Mouse (Mus musculus) layer of hippocampus, postnatal 10 days (tissue): ENCODE data around the gene Arpc1b. TPM values are rescaled to one million over a fixed set of nuclear protein-coding genes. Genes with fewer than 3 reads are reported as not detected.
"Not testable (repeated sequence)": the region's sequence is repeated elsewhere in the genome, so short reads cannot be mapped to it uniquely, and the experiment has no call there.

ENCODE experiments used
- DNase-seq, 2 experiments: peaks; one replicate each; pipeline ENCODE4 v3.0.0; 2021; ENCODE audit warnings: low spot score in 2 of 2
- long read RNA-seq: library from polyadenylated mRNA; stranded (forward); transcript quantifications from one replicate; pipeline ENCODE4 v2.0.0, GENCODE M21; 2023
- total RNA-seq, 2 experiments: library from RNA; stranded (reverse); gene quantifications; 2 replicates each; pipeline ENCODE4 v1.2.3; 2021

The Arpc1b gene
- 10 to 100 TPM; 25.5 to 39.0 TPM for total RNA-seq
- long read RNA-seq, transcript Arpc1b-201 (10 exons, 3,105 nt), result major isoform, 28 of 35 reads
- long read RNA-seq, partial matches to known transcripts, result 3 of 35 reads
- long read RNA-seq, other reads (novel, unspliced or antisense), result 4 of 35 reads

DNA sequence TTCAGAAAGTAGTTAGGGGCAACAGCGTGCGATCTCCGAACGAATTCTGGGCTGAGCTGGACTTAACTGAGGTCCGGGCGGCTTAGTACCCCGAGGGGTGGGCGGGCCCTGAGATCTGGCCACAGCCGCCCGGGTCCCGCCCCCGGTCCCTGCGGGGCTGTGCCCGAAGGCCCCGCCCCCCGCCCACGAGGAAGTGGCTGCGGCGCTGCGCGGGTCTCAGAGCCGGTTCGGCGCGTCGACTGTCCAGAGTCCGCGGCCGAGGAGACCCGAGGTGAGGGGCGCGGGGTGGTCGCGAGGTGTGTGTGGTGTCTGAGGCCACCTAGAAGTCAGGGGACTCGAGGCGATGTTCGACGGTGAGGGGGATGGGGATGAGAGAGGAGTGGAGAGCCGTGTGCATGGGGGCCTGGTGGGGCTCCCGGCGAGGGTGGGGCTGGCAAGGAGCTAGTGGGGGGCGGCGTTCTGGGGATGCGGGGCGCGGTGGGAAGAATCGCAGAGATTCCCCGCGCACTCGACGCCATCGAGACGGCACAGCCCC lies at the start of gene Arpc1b:
Gene Arpc1b, plus strand, starts transcription at position 145 of the 535 bp plus-strand sequence.
- DNase-seq, result peak in 1 of 2 experiments; percentile 59

DNA sequence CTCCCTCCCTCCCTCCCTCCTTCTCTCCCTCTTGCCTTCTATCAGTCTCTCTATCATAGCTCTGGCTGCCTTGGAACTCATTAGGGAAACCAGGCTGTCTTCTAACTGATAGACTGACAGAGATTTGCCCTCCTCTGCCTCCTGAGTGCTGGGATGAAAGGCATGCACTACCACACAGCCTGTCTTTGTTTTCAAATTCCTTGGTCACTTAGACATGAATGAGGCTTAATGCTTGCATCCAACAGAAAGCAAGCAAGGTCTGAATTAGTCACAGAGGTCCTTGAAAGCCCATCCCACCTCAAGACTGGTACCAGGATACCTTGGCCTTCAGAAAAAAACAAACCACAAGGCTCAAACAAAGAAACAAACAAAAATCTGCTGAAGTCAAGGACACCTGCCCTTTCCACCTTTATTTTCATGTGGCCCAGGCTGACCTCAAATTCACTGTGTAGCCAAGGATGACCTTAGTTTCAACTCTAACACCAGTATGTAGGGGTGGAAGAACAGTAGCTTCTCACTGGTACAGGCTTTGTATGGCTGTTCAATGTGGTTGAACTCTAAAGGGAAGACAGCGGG lies 49.2 kb upstream of the Arpc1b start:
- DNase-seq, result no peak

DNA sequence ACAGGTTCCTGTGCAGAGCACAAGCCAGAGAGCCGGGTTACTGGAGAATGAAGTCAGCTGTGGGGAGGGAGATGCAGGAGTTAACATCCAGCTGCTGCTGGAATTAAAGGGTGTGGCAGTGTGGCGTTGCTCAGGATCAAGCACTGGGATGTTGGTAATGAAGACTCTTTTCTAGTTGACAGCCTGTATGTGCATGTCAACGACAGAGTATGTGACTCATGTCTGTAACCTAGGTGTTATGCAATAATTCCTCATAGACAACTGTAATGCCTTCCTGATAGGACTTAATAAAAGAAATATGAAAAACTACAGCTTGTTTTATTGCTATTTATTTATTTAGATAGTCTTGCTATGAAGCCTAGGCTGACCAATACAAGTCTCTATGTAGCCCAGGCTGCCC lies 45.2 kb upstream of the Arpc1b start:
- DNase-seq, result no peak

DNA sequence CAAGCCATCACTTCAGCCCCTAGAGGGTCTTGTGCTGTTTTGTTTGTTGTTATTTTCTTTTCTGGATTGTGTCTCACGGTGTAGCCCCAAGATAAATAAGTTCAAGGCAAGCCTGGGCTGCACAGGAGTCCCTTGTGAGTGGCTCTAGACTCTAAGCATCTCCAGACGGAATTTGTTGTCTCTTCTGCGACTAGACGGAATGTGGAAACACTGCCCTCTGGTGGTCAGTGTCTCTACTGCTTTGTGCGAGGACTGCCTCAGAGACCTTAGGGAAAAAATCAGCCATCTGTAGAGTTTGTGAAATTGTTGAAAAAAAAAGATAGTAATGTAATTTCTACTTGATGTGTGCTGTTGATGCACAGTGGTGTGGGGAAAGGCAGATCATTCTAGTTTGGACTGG lies 44.3 kb upstream of the Arpc1b start:
- DNase-seq, result peak; percentile 83 to 86

DNA sequence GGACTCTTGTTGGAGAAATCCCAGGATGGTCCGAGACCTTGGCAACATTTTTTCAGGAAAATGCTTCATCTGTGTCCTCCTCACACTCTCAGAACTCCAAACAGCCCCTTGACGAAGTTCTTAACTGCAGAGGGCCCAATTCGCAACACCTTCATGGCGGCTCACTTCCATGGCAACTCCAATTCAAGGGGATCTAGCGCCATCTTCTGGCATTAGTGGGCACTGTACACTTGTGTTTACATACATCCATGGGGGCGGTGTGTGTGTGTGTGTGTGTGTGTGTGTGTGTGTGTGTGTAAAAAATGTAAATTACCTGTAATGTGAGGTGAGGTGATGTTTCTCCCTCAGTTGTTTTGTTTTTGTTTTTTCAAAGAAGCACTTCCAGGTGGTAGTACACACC lies 42.7 kb upstream of the Arpc1b start:
- DNase-seq, result no peak

DNA sequence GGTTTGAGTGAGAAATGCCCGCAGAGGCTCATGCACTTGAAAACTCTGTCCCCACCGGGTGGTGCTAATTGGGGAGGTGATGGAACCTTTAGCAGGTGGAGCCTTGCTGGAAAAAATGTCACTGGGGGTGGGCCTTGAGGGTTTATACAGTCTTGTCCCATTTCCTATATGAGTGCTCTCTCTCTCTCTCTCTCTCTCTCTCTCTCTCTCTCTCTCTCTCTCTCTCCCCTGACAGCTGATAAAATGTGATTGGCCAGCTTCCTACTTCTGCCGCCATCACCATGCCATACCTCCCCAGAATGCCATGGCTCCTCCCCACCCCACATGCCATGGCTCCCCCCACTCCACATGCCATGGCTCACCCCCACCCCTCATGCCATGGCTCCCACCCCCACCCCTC lies 38.9 kb upstream of the Arpc1b start:
- no peak for DNase-seq

DNA sequence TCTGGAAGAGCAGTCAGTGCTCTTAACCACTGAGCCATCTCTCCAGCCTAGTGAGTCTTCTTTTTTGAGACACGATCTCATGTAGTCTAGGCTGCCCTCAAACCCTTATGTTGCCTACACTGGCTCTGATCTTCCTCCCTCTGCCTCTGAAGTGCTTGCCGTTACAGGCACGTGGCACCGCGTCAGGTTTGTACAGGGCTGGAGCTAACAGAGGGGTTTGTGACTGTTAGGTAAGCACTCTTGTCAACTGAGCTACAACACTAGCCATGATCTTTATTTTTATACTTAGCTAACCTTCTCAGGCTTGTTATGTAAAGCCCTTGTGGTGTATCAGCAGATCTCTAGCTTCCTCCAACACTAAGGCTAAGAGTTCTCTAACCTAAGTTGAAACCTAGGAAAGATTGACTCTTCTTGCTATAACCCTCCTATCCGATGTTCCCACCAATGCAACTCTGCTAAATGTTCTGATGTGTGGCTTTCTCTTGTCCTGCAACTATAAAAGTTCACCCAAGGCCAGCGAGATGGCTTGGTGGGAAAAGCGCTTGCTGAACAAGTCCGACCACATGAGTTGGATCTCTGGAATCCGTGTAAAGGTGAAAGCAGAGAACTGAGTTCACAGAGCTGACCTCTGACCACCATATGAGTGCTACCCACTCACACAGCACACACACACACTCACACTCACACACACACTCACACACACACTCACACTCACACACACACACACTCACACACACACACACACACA lies 32.0 kb upstream of the Arpc1b start:
- DNase-seq, result no peak

DNA sequence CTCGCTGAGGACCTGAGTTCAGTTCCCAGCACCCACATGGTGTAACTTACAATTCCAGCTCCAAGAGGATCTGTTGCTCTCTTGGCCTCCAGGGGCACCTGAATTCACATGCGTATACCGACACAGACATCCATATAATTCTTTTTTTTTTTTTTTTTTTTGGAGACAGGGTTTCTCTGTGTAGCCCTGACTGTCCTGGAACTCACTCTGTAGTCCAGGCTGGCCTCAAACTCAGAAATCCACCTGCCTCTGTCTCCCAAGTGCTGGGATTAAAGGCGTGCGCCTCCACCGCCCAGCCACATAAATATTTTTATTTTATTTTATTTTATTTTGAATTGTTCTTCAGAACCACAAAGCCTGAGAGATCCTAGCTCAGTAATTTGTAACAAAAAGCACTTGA lies 30.8 kb upstream of the Arpc1b start:
- DNase-seq, result not testable (repeated sequence)

DNA sequence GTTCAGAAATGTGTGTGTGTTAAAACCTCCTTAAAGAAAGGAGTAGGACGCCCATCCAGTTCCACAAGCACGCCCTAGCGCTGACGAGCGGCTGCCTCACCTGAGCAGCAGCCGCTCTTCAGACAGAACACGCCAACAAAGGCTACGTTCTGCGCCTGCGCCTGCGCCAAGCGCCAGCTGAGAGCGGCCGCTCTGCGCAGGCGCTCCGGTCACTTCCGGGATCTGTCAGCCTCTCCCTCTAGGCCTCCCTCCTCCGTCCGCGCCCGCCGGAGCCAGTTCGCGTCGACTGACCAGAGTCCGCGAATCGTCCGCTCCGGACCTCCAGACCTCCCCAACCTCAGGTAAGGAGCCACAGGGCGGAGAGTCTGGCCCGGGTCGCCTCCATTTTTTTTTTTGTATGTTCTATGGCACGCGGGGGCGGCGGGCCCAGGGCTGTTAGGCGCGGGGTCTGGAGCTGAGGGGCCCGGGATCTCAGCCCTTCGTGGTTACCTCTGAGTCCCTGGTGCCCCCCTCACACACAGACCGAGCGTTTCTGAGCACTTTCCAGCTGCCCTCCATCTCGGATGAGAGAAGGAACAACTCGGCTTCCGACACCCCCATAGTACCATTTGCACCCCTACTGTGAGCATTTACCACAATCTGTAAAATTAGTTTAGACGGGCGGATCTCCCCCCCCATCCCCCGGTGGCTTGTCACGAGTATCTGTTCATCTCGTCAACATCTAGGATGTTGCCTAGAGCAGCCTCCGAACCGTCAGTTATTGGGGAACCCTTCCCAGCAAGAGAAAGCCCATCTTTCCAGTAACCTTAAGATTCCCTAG lies 30.2 kb upstream of the Arpc1b start, which contains the start of the genes Arpc1a and Kpna7:
Gene Arpc1a, plus strand, starts transcription at position 199 of the 820 bp plus-strand sequence.
Gene Kpna7, minus strand, starts transcription at position 399 of the 820 bp plus-strand sequence.
- peak; percentile 85 to 91 for DNase-seq

DNA sequence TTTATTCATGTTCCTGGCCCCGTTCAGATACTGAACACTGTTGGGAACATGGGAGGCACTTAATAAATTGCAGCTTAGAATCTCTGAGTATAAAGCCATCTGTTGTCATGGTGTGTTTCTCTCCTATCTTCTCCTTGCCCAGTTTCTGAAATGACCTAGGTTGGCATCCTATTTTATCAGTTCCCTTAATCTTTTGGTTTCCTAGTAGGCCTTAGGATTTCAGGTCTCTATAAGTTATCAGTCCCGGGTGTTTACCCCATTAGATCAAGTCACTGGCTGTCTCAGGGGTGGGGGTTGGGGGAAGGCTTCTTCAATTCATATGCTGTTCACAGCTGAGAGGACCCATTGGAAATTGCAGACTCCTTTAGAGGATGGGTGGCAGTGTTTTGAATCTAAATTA lies 29.2 kb upstream of the Arpc1b start:
- DNase-seq, result no peak

DNA sequence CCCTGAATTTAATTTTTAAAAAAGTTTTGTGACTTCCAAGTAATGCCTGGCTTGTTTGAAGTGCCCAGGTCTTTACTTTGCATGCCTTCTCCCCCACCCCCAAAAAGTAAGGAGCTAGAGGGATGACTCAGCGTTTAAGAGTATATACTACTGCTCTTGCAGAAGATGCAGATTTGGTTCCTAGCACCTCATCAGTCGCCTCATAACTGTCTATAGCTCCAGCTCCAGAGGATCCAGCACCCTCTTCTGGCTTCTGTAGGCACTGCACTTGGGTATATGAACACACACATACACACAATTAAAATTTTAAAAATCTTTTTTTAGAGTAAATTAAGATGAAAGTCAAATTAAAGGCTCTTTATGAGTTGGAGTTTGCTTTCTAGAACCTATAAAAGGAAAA lies 25.8 kb upstream of the Arpc1b start:
- DNase-seq, result no peak

DNA sequence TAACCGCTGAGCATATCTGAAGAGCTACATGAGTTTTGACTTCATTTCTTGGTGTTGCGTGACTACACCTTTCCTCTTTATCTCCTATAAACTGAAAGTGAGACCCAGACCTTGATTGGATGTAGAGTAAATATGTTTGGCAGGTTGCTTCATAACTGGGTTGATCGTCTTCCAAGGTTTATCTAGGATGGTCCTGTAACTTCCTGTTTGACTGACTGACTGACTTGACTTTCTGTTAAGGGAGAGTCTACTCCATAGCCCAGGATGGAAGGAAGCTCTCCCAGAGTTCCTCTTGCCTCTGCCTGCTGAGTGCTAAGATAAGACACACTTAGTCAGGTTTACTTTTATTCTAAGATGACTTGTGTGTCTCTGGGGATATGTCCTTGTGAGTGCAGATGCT lies 24.1 kb upstream of the Arpc1b start:
- DNase-seq, result no peak

DNA sequence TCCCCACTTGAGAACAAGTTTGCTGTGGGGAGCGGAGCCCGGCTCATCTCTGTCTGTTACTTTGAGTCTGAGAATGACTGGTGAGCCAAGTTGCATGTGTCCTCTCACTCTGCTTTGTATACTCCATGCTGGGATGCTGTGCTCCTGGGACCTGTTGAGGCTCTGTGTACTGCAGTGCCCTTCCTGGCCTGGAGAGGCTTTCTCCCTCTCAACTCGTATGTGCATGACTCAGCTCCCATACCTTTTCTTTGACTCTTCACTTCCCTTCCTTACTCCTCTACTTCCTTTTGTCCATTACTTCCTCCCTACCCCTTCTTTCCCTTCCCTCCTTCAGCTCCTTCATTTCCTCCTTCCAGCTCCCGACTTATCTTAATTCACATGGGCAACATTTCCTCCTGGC lies 17.8 kb upstream of the Arpc1b start:
- DNase-seq, result no peak

DNA sequence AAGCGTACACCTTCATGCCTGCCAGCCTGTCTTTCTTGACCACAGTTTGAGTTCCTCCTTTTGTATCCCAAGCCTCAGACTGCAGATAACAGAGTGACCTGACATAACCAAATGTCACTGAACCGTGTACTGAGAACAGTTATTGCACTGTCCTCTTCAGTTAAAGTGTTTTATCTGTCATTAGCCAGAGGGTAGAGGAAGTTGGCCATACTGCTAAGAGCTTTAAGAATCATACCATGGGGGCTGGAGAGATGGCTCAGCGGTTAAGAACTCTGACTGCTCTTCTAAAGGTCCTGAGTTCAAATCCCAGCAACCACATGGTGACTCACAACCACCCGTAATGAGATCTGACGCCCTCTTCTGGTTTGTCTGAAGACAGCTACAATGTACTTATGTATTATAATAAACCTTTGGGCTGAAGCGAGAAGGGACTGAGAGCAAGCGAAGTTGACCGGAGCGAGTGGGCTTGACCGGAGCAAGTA lies 15.6 kb upstream of the Arpc1b start:
- no peak for DNase-seq

DNA sequence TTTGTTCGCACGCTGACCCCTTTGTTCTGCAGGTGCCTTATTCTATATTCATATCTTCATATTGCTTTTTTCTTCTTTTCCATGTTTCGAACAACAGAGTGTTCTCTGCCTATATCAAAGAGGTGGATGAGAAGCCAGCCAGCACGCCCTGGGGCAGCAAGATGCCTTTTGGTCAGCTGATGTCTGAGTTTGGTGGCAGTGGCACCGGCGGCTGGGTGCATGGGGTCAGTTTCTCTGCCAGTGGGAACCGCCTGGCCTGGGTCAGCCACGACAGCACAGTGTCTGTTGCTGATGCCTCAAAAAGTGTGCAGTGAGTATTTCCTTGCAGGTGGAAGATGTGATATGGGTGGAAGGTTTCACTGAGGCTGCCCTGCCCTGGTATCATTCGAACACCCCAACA lies 13.1 kb upstream of the Arpc1b start:
- DNase-seq, result no peak

DNA sequence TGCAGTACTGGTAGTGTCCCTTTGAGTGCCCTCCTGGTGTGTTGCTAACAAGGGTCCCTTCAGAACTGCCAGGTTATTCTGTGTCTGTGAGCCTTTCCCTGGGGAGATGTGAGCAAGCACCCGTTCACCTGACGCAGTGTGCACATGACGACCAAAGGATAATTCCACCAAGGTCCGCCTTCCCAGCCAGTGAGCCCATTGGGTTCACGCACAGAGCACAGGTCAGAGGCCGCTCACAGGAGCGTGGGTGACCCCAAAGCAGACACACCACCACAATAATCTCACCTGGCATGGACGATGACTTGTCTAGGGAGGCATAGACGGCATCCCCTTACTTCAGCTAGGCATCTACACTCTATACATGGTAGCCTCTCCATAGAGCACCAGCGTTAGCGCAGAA lies 12.6 kb upstream of the Arpc1b start:
- not testable (repeated sequence) for DNase-seq

DNA sequence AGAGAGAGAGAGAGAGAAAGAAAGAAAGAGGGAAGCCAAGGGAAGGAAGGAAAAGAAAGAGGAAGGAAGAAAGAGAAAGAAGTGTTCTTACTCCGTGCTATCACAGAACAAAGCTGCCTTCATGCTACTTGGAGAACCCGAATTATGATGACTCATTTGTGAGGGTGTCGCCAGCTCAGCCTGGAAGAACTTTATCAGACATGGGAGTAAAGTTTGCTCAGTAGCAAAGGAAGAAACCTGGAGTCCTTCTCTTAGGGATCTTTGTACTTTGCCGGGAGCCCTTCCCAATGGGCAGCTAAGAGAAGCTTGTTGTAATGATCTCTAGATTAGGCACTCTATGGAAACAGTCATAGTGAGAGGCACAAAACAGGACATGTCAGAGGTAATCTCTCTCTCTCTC lies 11.3 kb upstream of the Arpc1b start:
- no peak for DNase-seq

DNA sequence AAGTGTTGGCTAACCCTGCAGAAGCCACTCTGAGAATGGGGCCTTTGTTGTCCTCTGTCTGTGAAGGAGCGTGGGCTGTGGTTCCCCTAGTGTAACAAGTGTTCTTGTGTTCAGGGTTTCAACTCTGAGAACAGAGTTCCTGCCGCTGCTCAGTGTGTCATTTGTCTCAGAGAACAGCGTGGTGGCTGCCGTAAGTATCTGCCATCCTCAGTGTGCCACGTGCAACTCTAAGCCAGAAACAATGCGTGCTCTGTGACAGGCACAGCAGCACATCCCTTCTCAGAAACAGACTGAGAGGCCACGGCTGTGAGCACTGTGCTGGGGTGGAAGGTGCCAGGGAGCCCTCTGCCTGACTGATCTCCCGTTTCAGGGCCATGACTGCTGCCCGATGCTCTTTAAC lies 9.7 kb upstream of the Arpc1b start:
- DNase-seq, result no peak

DNA sequence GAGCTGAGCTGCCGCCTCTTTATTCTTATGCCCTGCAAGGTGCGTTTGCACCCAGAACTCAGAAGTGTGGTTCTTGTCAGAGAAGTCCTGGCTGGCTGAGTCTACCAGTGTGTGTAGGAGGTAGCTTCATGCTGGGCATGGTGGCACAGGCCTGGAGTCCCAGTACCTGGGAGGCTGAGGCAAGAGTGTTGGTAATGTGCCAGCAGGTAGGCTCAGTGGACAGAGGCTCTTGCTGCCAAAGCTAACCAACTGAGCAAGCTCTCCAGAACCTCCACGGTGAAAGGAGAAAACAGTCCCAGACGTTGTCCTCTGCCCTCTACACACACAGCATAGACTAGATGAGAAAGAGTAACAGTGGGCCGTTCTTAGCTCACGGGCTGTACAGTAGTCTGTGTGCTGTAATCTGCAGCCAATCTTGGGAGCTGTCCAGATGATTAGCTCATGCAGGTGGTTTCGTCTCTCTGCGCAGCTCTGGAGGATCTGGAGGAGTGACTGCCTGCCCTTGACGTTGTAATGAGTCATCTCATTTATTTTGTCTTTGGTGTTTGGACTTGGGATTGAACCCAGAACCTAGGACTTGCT lies 8.2 kb upstream of the Arpc1b start:
- DNase-seq, result peak in 1 of 2 experiments; percentile 4

DNA sequence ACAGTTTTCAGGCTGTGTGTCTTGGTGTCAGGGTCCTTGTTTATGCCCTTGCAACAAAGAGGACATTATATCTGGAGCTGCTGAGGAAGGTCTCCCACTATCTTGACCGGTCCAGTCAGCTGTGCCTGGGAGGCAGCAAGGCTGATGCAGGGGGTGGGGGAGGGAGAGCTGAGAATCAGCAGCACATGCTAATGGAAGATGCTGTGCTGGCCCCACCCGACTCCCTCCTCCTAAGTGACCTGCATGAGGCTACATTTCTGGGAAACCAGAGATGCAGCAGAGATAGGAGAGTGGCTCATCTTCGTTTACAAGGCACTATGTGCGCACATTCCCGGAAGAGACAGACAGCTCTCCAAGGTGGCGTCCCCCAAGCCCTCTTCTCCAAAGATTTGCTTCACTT lies 3.6 kb upstream of the Arpc1b start:
- DNase-seq, result peak in 1 of 2 experiments; percentile 7

DNA sequence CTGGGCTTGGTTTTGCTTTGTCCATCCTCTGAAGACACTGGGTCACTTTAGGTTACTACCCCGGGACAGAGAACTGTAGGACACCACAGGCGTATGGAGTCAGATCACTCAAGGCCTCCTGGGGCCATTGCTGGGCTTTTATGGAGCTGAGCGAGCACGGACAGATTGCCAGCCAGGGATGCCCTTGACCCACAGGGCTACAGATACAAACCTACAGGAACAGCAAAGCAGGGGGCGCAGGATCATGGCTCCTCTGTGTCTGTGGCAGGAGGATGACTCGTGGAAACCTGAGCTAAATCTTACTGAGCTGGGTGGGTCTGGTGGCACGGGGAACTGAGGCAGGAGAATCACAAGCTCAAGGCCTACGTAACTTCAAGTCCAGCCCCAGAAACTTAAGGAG lies 1.4 kb upstream of the Arpc1b start:
- DNase-seq, result no peak
